Mouse (Mus musculus): Measurements from ENCODE around the gene Lrrk1. TPM values are rescaled to one million over a fixed set of nuclear protein-coding genes. Genes with fewer than 3 reads are reported as not detected.
A peak's percentile ranks its signal among the peaks of the same experiment; 100 is the strongest.

The Lrrk1 gene
- polyA plus RNA-seq, 1 experiment from 2014 or later = 10.2 TPM

- Histone ChIP-seq H3K27me3 (ENCODE audit: low read depth, poor library complexity, severe bottlenecking) (no peaks in the 10 kb centered on the region), H3K9me3 (replicated peaks) (no peaks in the 10 kb centered on the region), H3K36me3 (peaks cover 22% of the 10 kb centered on the region), H3K4me3 (no peak overlapping the region), H3K4me1 (peaks cover 16% of the 10 kb centered on the region; the same call in 1 of the 2 replicates), H3K27ac (0 out of 2 replicates have a peak overlapping the region, but pooled peaks have one; percentile 17)
- WGBS = 53% methylated on average over 10 of the region's 10 CpGs
- no peak for DNase-seq (ENCODE audit: low spot score)
Observed at GRCm38 (mm10) chr7:66179120-66179581, 209.0 kb downstream of the Lrrk1 start.

DNA sequence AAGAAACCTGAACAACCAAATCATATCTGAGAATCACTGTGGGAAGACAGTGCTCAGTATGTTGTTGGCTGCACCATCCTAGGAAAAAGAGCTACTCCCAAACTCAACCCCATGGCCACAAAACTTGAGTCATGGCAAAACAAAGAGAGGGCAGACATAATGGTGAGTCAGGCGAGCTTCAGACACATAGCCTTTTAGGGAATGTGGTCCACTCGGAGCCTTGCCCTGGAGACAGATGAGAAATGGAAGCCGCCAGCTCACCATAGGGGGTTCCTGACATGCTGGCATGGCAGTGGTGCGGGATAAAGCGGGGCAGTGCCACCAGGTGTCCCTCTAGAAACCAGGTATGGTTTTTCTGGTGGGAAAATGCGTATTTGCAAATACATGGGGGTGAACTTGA is 210.0 kb downstream of the Lrrk1 start:
- Histone ChIP-seq H3K4me1 (peaks cover 11% of the 10 kb centered on the region; the same call in 1 of the 2 replicates), H3K36me3 (peaks cover 32% of the 10 kb centered on the region), H3K4me3 (no peak overlapping the region), H3K27me3 (ENCODE audit: low read depth, poor library complexity, severe bottlenecking) (no peaks in the 10 kb centered on the region), H3K9me3 (replicated peaks) (no peaks in the 10 kb centered on the region), H3K27ac (no peak overlapping the region)
- 92% methylated on average over 6 of the region's 6 CpGs for WGBS
- DNase-seq (ENCODE audit: low spot score) = no peak

DNA sequence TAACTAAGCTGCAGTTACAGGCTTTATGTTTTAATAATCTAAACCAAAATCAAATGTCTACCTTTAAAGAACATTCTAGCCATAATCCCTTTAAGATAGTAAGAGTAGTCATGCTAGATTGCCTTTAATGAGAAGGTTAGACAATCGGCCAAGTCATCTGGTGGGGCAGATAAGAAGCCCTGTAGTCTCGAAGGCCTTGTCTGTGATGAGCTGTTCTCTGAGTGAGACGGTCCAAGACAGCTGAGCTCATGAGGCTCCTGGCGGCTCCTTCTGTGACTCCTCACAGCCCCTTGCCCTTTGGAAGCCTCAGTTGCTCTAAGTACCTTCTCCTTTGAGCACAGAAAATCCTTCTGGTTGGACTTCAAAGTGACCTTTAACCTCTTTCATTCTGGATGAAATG is 211.2 kb downstream of the Lrrk1 start:
- H3K4me1 ChIP-seq = peaks cover 8% of the 10 kb centered on the region; the same call in 1 of the 2 replicates
- WGBS = 85% methylated on average over 4 of the region's 4 CpGs
- no peak overlapping the region for H3K27ac ChIP-seq
- DNase-seq (ENCODE audit: low spot score) = no peak
- no peak overlapping the region for H3K4me3 ChIP-seq
- no peaks in the 10 kb centered on the region for H3K9me3 ChIP-seq (replicated peaks)
- no peaks in the 10 kb centered on the region for H3K27me3 ChIP-seq (ENCODE audit: low read depth, poor library complexity, severe bottlenecking)
- H3K36me3 ChIP-seq = peaks cover 44% of the 10 kb centered on the region

Small RNA genes lying within 50 kb of the gene (microRNA-seq; reads per million reads assigned to microRNA genes)
- gene Mir7057 = not detected

Other genes starting within 250 kb of the Lrrk1 start
- gene Gm10974, start 22.4 kb downstream of the Lrrk1 start, polyA plus RNA-seq (2016; fragmentation: Nextera tagmentation; extraction: Ambion mirVana) = not detected in 2 replicates
- 1.1 and 1.5 TPM in 2 replicates for gene Aldh1a3, start 39.2 kb upstream of the Lrrk1 start, polyA plus RNA-seq (2016; fragmentation: Nextera tagmentation; extraction: Ambion mirVana)